Mouse (Mus musculus): Measurements from ENCODE around the gene Pabpn1l.

GRCm38 (mm10) chr8:122626896-122627295 is 4.4 kb upstream of the Pabpn1l start:
- TF ChIP-seq POLR2A (IDR thresholded peaks at IDR 0.05; ENCODE audit: low read depth, low read length) (no peak), CTCF (IDR thresholded peaks at IDR 0.05; ENCODE audit: borderline replicate concordance, insufficient read depth, low read length) (no peak)
